Mouse (Mus musculus): Measurements from ENCODE around the gene Il18r1. TPM values are rescaled to one million over a fixed set of nuclear protein-coding genes. Genes with fewer than 3 reads are reported as not detected.

The Il18r1 gene
- polyA plus RNA-seq, 1 experiment from 2014 or later: 0.37 TPM

- WGBS: 90% methylated on average over 5 of the region's 5 CpGs
- H3K9me3 ChIP-seq (ENCODE audit: control insufficient read depth, low read length): no peaks in the 10 kb centered on the region
- no peaks in the 10 kb centered on the region for H3K4me1 ChIP-seq (ENCODE audit: control insufficient read depth, insufficient read depth, low read length)
- H3K27me3 ChIP-seq (ENCODE audit: control insufficient read depth, insufficient read depth, low read length): no peaks in the 10 kb centered on the region
- H3K36me3 ChIP-seq (ENCODE audit: control insufficient read depth, insufficient read depth, low read length): no peaks in the 10 kb centered on the region
- no peak overlapping the region for H3K27ac ChIP-seq (ENCODE audit: low read depth, low read length)
- H3K4me3 ChIP-seq (ENCODE audit: low read length): no peak overlapping the region
- H3K9ac ChIP-seq (ENCODE audit: low read depth, low read length): no peak overlapping the region
- H3K4me2 ChIP-seq (replicated peaks; ENCODE audit: low read depth, low read length): no peak overlapping the region
- no peak for ATAC-seq (ENCODE audit: low FRiP score, low TSS enrichment)
Measured at GRCm38 (mm10) chr1:40474336-40474735, 9.0 kb downstream of the Il18r1 start.

- 65% methylated on average over 3 of the region's 3 CpGs for WGBS
Measured at GRCm38 (mm10) chr1:40475697-40476096, 10.3 kb downstream of the Il18r1 start.

GRCm38 (mm10) chr1:40476756-40477155, 11.4 kb downstream of the Il18r1 start:
- Histone ChIP-seq H3K27me3 (ENCODE audit: control insufficient read depth, insufficient read depth, low read length) (no peaks in the 10 kb centered on the region), H3K4me3 (ENCODE audit: low read length) (no peak overlapping the region), H3K4me2 (replicated peaks; ENCODE audit: low read depth, low read length) (no peak overlapping the region), H3K36me3 (ENCODE audit: control insufficient read depth, insufficient read depth, low read length) (no peaks in the 10 kb centered on the region), H3K4me1 (ENCODE audit: control insufficient read depth, insufficient read depth, low read length) (no peaks in the 10 kb centered on the region), H3K9ac (ENCODE audit: low read depth, low read length) (no peak overlapping the region), H3K9me3 (ENCODE audit: control insufficient read depth, low read length) (no peaks in the 10 kb centered on the region), H3K27ac (ENCODE audit: low read depth, low read length) (no peak overlapping the region)
- no peak for ATAC-seq (ENCODE audit: low FRiP score, low TSS enrichment)
- 63% methylated on average over 4 of the region's 4 CpGs for WGBS

More at GRCm38 (mm10) chr1:40475697-40476096, 10.3 kb downstream of the Il18r1 start:
- Histone ChIP-seq H3K4me2 (replicated peaks; ENCODE audit: low read depth, low read length) (no peak overlapping the region), H3K4me1 (ENCODE audit: control insufficient read depth, insufficient read depth, low read length) (no peaks in the 10 kb centered on the region), H3K27ac (ENCODE audit: low read depth, low read length) (no peak overlapping the region), H3K9me3 (ENCODE audit: control insufficient read depth, low read length) (no peaks in the 10 kb centered on the region), H3K9ac (ENCODE audit: low read depth, low read length) (no peak overlapping the region), H3K4me3 (ENCODE audit: low read length) (no peak overlapping the region), H3K36me3 (ENCODE audit: control insufficient read depth, insufficient read depth, low read length) (no peaks in the 10 kb centered on the region), H3K27me3 (ENCODE audit: control insufficient read depth, insufficient read depth, low read length) (no peaks in the 10 kb centered on the region)
- ATAC-seq (ENCODE audit: low FRiP score, low TSS enrichment): no peak

- Histone ChIP-seq H3K4me2 (replicated peaks; ENCODE audit: low read depth, low read length) (no peak overlapping the region), H3K27me3 (ENCODE audit: control insufficient read depth, insufficient read depth, low read length) (no peaks in the 10 kb centered on the region), H3K9me3 (ENCODE audit: control insufficient read depth, low read length) (no peaks in the 10 kb centered on the region), H3K9ac (ENCODE audit: low read depth, low read length) (no peak overlapping the region), H3K27ac (ENCODE audit: low read depth, low read length) (no peak overlapping the region), H3K4me3 (ENCODE audit: low read length) (no peak overlapping the region), H3K36me3 (ENCODE audit: control insufficient read depth, insufficient read depth, low read length) (no peaks in the 10 kb centered on the region), H3K4me1 (ENCODE audit: control insufficient read depth, insufficient read depth, low read length) (no peaks in the 10 kb centered on the region)
- WGBS: 41% methylated on average over 6 of the region's 6 CpGs
- ATAC-seq (ENCODE audit: low FRiP score, low TSS enrichment): no peak
Measured at GRCm38 (mm10) chr1:40479505-40479923, 14.2 kb downstream of the Il18r1 start.

GRCm38 (mm10) chr1:40494594-40494993, 29.2 kb downstream of the Il18r1 start:
- H3K4me1 ChIP-seq (ENCODE audit: control insufficient read depth, insufficient read depth, low read length): no peaks in the 10 kb centered on the region
- H3K36me3 ChIP-seq (ENCODE audit: control insufficient read depth, insufficient read depth, low read length): no peaks in the 10 kb centered on the region
- H3K9ac ChIP-seq (ENCODE audit: low read depth, low read length): no peak overlapping the region
- H3K4me2 ChIP-seq (replicated peaks; ENCODE audit: low read depth, low read length): no peak overlapping the region
- H3K27ac ChIP-seq (ENCODE audit: low read depth, low read length): no peak overlapping the region
- WGBS: 88% methylated on average over 4 of the region's 4 CpGs
- H3K9me3 ChIP-seq (ENCODE audit: control insufficient read depth, low read length): no peaks in the 10 kb centered on the region
- ATAC-seq (ENCODE audit: low FRiP score, low TSS enrichment): no peak
- no peaks in the 10 kb centered on the region for H3K27me3 ChIP-seq (ENCODE audit: control insufficient read depth, insufficient read depth, low read length)
- no peak overlapping the region for H3K4me3 ChIP-seq (ENCODE audit: low read length)

GRCm38 (mm10) chr1:40499708-40500107, 34.4 kb downstream of the Il18r1 start:
- WGBS: 89% methylated on average over 1 of the region's 1 CpGs

GRCm38 (mm10) chr1:40501126-40501525, 35.8 kb downstream of the Il18r1 start:
- ATAC-seq (ENCODE audit: low FRiP score, low TSS enrichment): no peak
- no peaks in the 10 kb centered on the region for H3K4me1 ChIP-seq (ENCODE audit: control insufficient read depth, insufficient read depth, low read length)
- H3K27me3 ChIP-seq (ENCODE audit: control insufficient read depth, insufficient read depth, low read length): no peaks in the 10 kb centered on the region
- H3K27ac ChIP-seq (ENCODE audit: low read depth, low read length): no peak overlapping the region
- H3K4me3 ChIP-seq (ENCODE audit: low read length): no peak overlapping the region
- no peak overlapping the region for H3K9ac ChIP-seq (ENCODE audit: low read depth, low read length)
- no peak overlapping the region for H3K4me2 ChIP-seq (replicated peaks; ENCODE audit: low read depth, low read length)
- H3K9me3 ChIP-seq (ENCODE audit: control insufficient read depth, low read length): no peaks in the 10 kb centered on the region
- H3K36me3 ChIP-seq (ENCODE audit: control insufficient read depth, insufficient read depth, low read length): no peaks in the 10 kb centered on the region
- 93% methylated on average over 4 of the region's 4 CpGs for WGBS

More at GRCm38 (mm10) chr1:40499708-40500107, 34.4 kb downstream of the Il18r1 start:
- H3K36me3 ChIP-seq (ENCODE audit: control insufficient read depth, insufficient read depth, low read length): no peaks in the 10 kb centered on the region
- no peak overlapping the region for H3K9ac ChIP-seq (ENCODE audit: low read depth, low read length)
- H3K4me1 ChIP-seq (ENCODE audit: control insufficient read depth, insufficient read depth, low read length): no peaks in the 10 kb centered on the region
- no peaks in the 10 kb centered on the region for H3K9me3 ChIP-seq (ENCODE audit: control insufficient read depth, low read length)
- H3K27me3 ChIP-seq (ENCODE audit: control insufficient read depth, insufficient read depth, low read length): no peaks in the 10 kb centered on the region
- no peak for ATAC-seq (ENCODE audit: low FRiP score, low TSS enrichment)
- H3K4me3 ChIP-seq (ENCODE audit: low read length): no peak overlapping the region
- no peak overlapping the region for H3K4me2 ChIP-seq (replicated peaks; ENCODE audit: low read depth, low read length)
- no peak overlapping the region for H3K27ac ChIP-seq (ENCODE audit: low read depth, low read length)

- Histone ChIP-seq H3K9ac (ENCODE audit: low read depth, low read length) (no peak overlapping the region), H3K4me2 (replicated peaks; ENCODE audit: low read depth, low read length) (no peak overlapping the region), H3K27me3 (ENCODE audit: control insufficient read depth, insufficient read depth, low read length) (no peaks in the 10 kb centered on the region), H3K27ac (ENCODE audit: low read depth, low read length) (no peak overlapping the region), H3K4me1 (ENCODE audit: control insufficient read depth, insufficient read depth, low read length) (no peaks in the 10 kb centered on the region), H3K36me3 (ENCODE audit: control insufficient read depth, insufficient read depth, low read length) (no peaks in the 10 kb centered on the region), H3K4me3 (ENCODE audit: low read length) (no peak overlapping the region), H3K9me3 (ENCODE audit: control insufficient read depth, low read length) (no peaks in the 10 kb centered on the region)
- ATAC-seq (ENCODE audit: low FRiP score, low TSS enrichment): no peak
- whole genome bisulfite sequencing: 87% methylated on average over 11 of the region's 11 CpGs
Measured at GRCm38 (mm10) chr1:40501546-40502398, 36.4 kb downstream of the Il18r1 start.

GRCm38 (mm10) chr1:40504548-40504947, 39.2 kb downstream of the Il18r1 start:
- no peak overlapping the region for H3K4me2 ChIP-seq (replicated peaks; ENCODE audit: low read depth, low read length)
- H3K36me3 ChIP-seq (ENCODE audit: control insufficient read depth, insufficient read depth, low read length): no peaks in the 10 kb centered on the region
- 62% methylated on average over 5 of the region's 5 CpGs for WGBS
- no peak overlapping the region for H3K27ac ChIP-seq (ENCODE audit: low read depth, low read length)
- H3K4me1 ChIP-seq (ENCODE audit: control insufficient read depth, insufficient read depth, low read length): no peaks in the 10 kb centered on the region
- H3K9ac ChIP-seq (ENCODE audit: low read depth, low read length): no peak overlapping the region
- no peak for ATAC-seq (ENCODE audit: low FRiP score, low TSS enrichment)
- H3K4me3 ChIP-seq (ENCODE audit: low read length): no peak overlapping the region
- no peaks in the 10 kb centered on the region for H3K27me3 ChIP-seq (ENCODE audit: control insufficient read depth, insufficient read depth, low read length)
- H3K9me3 ChIP-seq (ENCODE audit: control insufficient read depth, low read length): no peaks in the 10 kb centered on the region
